Mouse (Mus musculus) MEL (cell line): ENCODE results near the gene March10. TPM values are rescaled to one million over a fixed set of nuclear protein-coding genes. Genes with fewer than 3 reads are reported as not detected.

Experiments
- DNase-seq: peaks from one replicate; pipeline ENCODE4 v3.0.0; 2011; ENCODE audit warnings: low read depth, low spot score
- H3K27ac ChIP-seq: 2 replicates; pipeline ENCODE4 v1.5.1; 2012; ENCODE audit warnings: low read depth, mild to moderate bottlenecking, control low read depth, low read length, moderate library complexity; ENCODE audit not compliant: control insufficient read depth
- H3K27me3 ChIP-seq, 2 experiments: fragments of 150-350 bp in 1 of 2; sonication (generic) in 1 of 2; 2 replicates each; pipeline ENCODE4 v1.6.1; 2012; ENCODE audit warnings: low read length in 2 of 2, mild to moderate bottlenecking in 2 of 2, improper control_type of control experiment in 1 of 2, moderate library complexity in 1 of 2; ENCODE audit not compliant: insufficient read depth in 2 of 2, control insufficient read depth in 1 of 2
- H3K36me3 ChIP-seq, 2 experiments: 2 replicates each; pipeline ENCODE4 v1.6.1; 2012 to 2014; ENCODE audit warnings: low read length in 2 of 2, improper control_type of control experiment in 1 of 2, inconsistent platforms in 1 of 2, mild to moderate bottlenecking in 1 of 2; ENCODE audit not compliant: insufficient read depth in 2 of 2, control insufficient read depth in 1 of 2
- H3K4me1 ChIP-seq, 2 experiments: fragments of 150-350 bp in 1 of 2; sonication (generic) in 1 of 2; 2 replicates each; pipeline ENCODE4 v1.6.1; 2012; ENCODE audit warnings: low read length in 2 of 2, improper control_type of control experiment in 1 of 2, mild to moderate bottlenecking in 1 of 2; ENCODE audit not compliant: insufficient read depth in 2 of 2, control insufficient read depth in 1 of 2
- H3K4me3 ChIP-seq, 2 experiments: fragments of 150-350 bp in 1 of 2; sonication (generic) in 1 of 2; 2 replicates each; pipeline ENCODE4 v1.5.1; 2012; ENCODE audit warnings: low read depth in 2 of 2, low read length in 2 of 2, mild to moderate bottlenecking in 2 of 2, moderate library complexity in 2 of 2, control low read depth in 1 of 2, improper control_type of control experiment in 1 of 2; ENCODE audit not compliant: control insufficient read depth in 1 of 2, insufficient read depth in 1 of 2
- H3K79me2 ChIP-seq: 2 replicates; pipeline ENCODE4 v1.6.1; 2012; ENCODE audit warnings: mild to moderate bottlenecking, low read length, moderate library complexity; ENCODE audit not compliant: control insufficient read depth, poor library complexity, insufficient read depth
- H3K9ac ChIP-seq: 2 replicates; pipeline ENCODE4 v1.6.1; 2012; ENCODE audit warnings: low read depth, mild to moderate bottlenecking, control low read depth, low read length, moderate library complexity; ENCODE audit not compliant: control insufficient read depth, poor library complexity, severe bottlenecking
- H3K9me3 ChIP-seq: fragments of 150-350 bp; sonication (generic); replicated peaks from 2 replicates; pipeline ENCODE4 v1.6.1; 2012; ENCODE audit warnings: mild to moderate bottlenecking, low read length, improper control_type of control experiment, moderate library complexity; ENCODE audit not compliant: insufficient read depth
- CHD1 ChIP-seq: IDR thresholded peaks from 2 replicates; pipeline ENCODE4 v1.6.1; 2012; ENCODE audit warnings: low read depth, mild to moderate bottlenecking, inconsistent platforms, low read length, improper control_type of control experiment
- E2F4 ChIP-seq: IDR thresholded peaks from 2 replicates; pipeline ENCODE4 v1.6.1; 2011; ENCODE audit warnings: low read depth, low read length, improper control_type of control experiment, borderline replicate concordance
- ETS1 ChIP-seq: IDR thresholded peaks from 2 replicates; pipeline ENCODE4 v1.6.1; 2012; ENCODE audit warnings: low read depth, mild to moderate bottlenecking, inconsistent platforms, low read length, improper control_type of control experiment, moderate library complexity
- GATA1 ChIP-seq: IDR thresholded peaks from 2 replicates; pipeline ENCODE4 v1.6.1; 2011; ENCODE audit warnings: low read depth, low read length, improper control_type of control experiment
- JUND ChIP-seq: IDR thresholded peaks from 2 replicates; pipeline ENCODE4 v1.6.1; 2011; ENCODE audit warnings: low read depth, mild to moderate bottlenecking, improper control_type of control experiment, low read length
- KAT2A ChIP-seq: conservative IDR thresholded peaks from 2 replicates; pipeline ENCODE4 v1.6.1; 2012; ENCODE audit warnings: low read depth, low read length, improper control_type of control experiment, inconsistent platforms
- MAX ChIP-seq: IDR thresholded peaks from 2 replicates; pipeline ENCODE4 v1.6.1; 2011; ENCODE audit warnings: low read length, improper control_type of control experiment
- MXI1 ChIP-seq: IDR thresholded peaks from 2 replicates; pipeline ENCODE4 v1.6.1; 2011; ENCODE audit warnings: mild to moderate bottlenecking, low read depth, low read length, improper control_type of control experiment
- MYC ChIP-seq: IDR thresholded peaks from 2 replicates; pipeline ENCODE4 v1.6.1; 2011; ENCODE audit warnings: low read depth, mild to moderate bottlenecking, low read length, improper control_type of control experiment, moderate library complexity
- NRF1 ChIP-seq: IDR thresholded peaks from 2 replicates; pipeline ENCODE4 v1.6.1; 2014; ENCODE audit warnings: low read depth, mild to moderate bottlenecking, inconsistent platforms, low read length, improper control_type of control experiment, moderate library complexity; ENCODE audit not compliant: poor library complexity, insufficient read depth, severe bottlenecking
- RAD21 ChIP-seq: IDR thresholded peaks from 2 replicates; pipeline ENCODE4 v1.6.1; 2011; ENCODE audit warnings: mild to moderate bottlenecking, low read depth, low read length, improper control_type of control experiment
- TAL1 ChIP-seq: IDR thresholded peaks from 2 replicates; pipeline ENCODE4 v1.6.1; 2012; ENCODE audit warnings: mild to moderate bottlenecking, inconsistent platforms, low read length, moderate library complexity, mixed read lengths
- TCF12 ChIP-seq: IDR thresholded peaks from 2 replicates; pipeline ENCODE4 v1.6.1; 2014; ENCODE audit warnings: low read depth, mild to moderate bottlenecking, inconsistent platforms, low read length, improper control_type of control experiment, moderate library complexity
- USF2 ChIP-seq, 2 experiments: IDR thresholded peaks; 2 replicates each; pipeline ENCODE4 v1.6.1; 2011 to 2012; ENCODE audit warnings: improper control_type of control experiment in 2 of 2, low read length in 2 of 2, borderline replicate concordance in 1 of 2, inconsistent platforms in 1 of 2, low read depth in 1 of 2, mild to moderate bottlenecking in 1 of 2; ENCODE audit not compliant: insufficient read depth in 1 of 2
- ZKSCAN1 ChIP-seq: IDR thresholded peaks from 2 replicates; pipeline ENCODE4 v1.6.1; 2012; ENCODE audit warnings: low read depth, mild to moderate bottlenecking, inconsistent platforms, low read length, improper control_type of control experiment, moderate library complexity
- ZMIZ1 ChIP-seq: IDR thresholded peaks from 2 replicates; pipeline ENCODE4 v1.6.1; 2012; ENCODE audit warnings: low read depth, mild to moderate bottlenecking, inconsistent platforms, low read length, improper control_type of control experiment, moderate library complexity
- ZNF384 ChIP-seq: IDR thresholded peaks from 2 replicates; pipeline ENCODE4 v1.6.1; 2012; ENCODE audit warnings: low read depth, mild to moderate bottlenecking, inconsistent platforms, low read length, improper control_type of control experiment
- polyA plus RNA-seq, 2 experiments: library from polyadenylated mRNA; stranded (reverse) in 1 of 2; unstranded in 1 of 2; fragments of >175 nt in 1 of 2; fragments of >200 nt in 1 of 2; gene quantifications; 2 replicates each; pipeline versions ENCODE4 v1.2.1 to v1.2.4; 2012; ENCODE audit warnings: low replicate concordance in 2 of 2, low read depth in 1 of 2; ENCODE audit not compliant: insufficient read length in 2 of 2, insufficient read depth in 1 of 2, missing spikeins in 1 of 2
- total RNA-seq: library from RNA; depleted of rRNA; stranded (reverse); fragments of 300-350 nt; gene quantifications from 2 replicates; pipeline ENCODE4 v1.2.3, GENCODE M21; 2012

March10 gene
- total and polyA plus RNA-seq, 3 experiments, result not detected

DNA sequence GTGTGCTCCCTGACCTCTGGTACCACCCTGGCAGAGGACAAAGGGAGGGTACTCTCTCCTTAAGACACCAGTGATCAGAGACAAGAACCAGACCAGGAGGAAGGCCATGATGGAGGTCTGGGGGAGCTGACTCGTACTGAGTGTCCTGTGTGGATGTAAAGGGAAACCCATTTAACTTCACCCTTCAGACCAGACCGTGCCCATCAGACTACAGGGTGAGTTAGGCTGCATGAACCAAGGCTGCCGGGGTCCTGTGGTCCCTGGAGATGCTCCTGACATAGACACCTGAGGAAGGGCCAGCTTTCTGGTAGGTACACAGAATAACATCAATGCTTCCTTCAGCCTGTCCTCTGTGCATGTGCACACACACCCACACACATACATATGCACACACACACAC is 90.9 kb downstream of the March10 start:
- Histone ChIP-seq H3K27me3 (no peaks in the 10 kb centered on the region; a peak in 1 of 4 replicates), H3K4me3 (no peak overlapping the region), H3K4me1 (peaks cover 11 to 35% of the 10 kb centered on the region in 2 experiments), H3K36me3 (peaks cover 0 to 21% of the 10 kb centered on the region in 2 experiments; a peak in 2 of 4 replicates), H3K9ac (no peak overlapping the region), H3K27ac (no peak overlapping the region), H3K9me3 (no peaks in the 10 kb centered on the region), H3K79me2 (no peaks in the 10 kb centered on the region)
- TF ChIP-seq CHD1, result no peak
- TF ChIP-seq TCF12, result no peak
- TF ChIP-seq JUND, result no peak
- TF ChIP-seq KAT2A, result no peak
- TF ChIP-seq USF2 (IDR thresholded peaks at IDR 0.05; ENCODE audit: borderline replicate concordance in 1 of 2, insufficient read depth in 1 of 2, low read depth in 1 of 2, low read length in 2 of 2), result no peak
- no peak for TF ChIP-seq ZMIZ1
- no peak for TF ChIP-seq NRF1
- no peak for DNase-seq

DNA sequence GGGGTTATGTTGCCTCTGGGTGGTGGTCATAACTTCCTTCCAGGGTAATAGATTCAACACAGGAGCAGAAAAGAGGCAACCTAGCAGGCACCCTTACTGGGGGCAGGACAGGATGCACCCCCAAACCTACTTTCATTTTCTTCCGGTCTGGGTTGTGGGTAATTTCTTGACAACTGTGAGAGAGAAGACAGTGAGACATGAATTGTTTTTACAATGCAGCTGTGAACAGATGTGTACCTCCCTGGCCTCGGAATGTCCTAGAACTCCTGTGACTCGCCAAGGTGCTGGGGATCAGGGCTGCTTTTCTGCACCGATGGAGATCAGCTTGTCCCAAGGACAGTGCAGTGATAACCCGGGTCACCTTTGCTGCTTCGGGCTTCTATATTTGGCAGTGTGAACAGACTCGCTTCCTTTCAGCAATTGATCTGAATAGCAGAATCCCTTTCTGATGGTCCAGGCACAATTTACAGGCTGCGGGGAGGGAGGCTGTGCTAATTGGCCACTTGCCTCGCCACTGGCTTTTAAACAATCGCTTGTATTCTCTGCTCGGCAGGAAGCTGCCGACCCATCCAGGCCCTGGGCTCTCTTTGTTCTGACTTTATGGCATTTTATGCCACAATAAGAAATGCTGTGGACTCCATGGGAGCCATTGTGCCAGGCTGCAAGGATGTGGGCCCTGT is 92.0 kb downstream of the March10 start:
- peaks cover 11 to 35% of the 10 kb centered on the region in 2 experiments for H3K4me1 ChIP-seq
- no peak overlapping the region for H3K27ac ChIP-seq
- H3K36me3 ChIP-seq, result peaks cover 0 to 21% of the 10 kb centered on the region in 2 experiments; a peak in 2 of 4 replicates
- no peak overlapping the region for H3K9ac ChIP-seq
- no peak overlapping the region for H3K4me3 ChIP-seq
- no peaks in the 10 kb centered on the region for H3K79me2 ChIP-seq
- DNase-seq, result no peak
- H3K9me3 ChIP-seq, result no peaks in the 10 kb centered on the region
- TF ChIP-seq ZNF384 (no peak), RAD21 (no peak), GATA1 (no peak), ZKSCAN1 (no peak), TAL1 (no peak), CHD1 (no peak), ZMIZ1 (no peak), ETS1 (no peak), MYC (no peak), JUND (no peak), MAX (no peak), MXI1 (no peak), E2F4 (no peak)
- H3K27me3 ChIP-seq, result no peaks in the 10 kb centered on the region; a peak in 2 of 4 replicates
